Mouse (Mus musculus): ENCODE data around the gene Krtap19-5.
A peak's percentile ranks its signal among the peaks of the same experiment; 100 is the strongest.

Krtap19-5 gene

DNA sequence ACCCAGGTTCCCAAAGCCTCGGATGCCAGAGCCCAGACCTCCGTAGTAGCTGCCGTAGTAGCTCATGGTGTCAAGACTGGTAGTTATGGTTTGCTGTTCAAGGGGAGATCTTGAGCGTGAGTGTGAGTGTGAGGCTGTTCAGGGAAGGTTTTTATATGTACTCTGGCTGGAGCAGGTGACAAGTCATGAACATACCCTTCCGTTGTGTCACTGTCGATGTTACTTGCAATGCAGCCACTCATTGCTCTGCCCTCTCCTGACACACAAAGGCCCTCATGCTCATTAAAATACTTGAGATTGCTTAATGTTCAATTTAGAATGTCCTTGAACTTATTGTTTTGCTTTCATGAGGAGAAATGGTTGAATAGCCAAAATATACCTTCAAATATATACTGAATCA lies at the start of gene Krtap19-5:
Krtap19-5 (minus strand) TSS at position 101 of the 400 bp plus-strand sequence.
- DNase-seq (ENCODE audit: low read depth, low spot score): no peak

DNA sequence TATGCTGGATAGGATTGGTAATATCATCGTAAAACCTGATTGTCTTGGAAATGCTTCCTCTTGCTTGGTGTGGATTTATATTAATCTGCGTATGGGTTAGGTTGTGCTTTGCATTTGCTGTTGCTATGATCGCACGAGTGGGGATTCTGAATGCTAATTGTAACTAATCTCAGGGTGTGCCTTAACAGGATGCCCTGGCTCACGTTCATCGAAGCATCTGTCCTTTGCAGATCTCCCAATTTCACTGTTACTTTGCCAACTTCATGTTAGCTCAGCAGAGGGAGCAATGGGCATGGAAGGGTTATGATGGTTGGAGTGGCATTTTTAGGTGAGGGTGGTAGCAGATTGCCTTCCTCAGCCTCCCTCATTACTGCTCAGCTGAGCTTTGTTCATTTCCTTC lies 44.8 kb upstream of the Krtap19-5 start:
- no peak for DNase-seq (ENCODE audit: low read depth, low spot score)

DNA sequence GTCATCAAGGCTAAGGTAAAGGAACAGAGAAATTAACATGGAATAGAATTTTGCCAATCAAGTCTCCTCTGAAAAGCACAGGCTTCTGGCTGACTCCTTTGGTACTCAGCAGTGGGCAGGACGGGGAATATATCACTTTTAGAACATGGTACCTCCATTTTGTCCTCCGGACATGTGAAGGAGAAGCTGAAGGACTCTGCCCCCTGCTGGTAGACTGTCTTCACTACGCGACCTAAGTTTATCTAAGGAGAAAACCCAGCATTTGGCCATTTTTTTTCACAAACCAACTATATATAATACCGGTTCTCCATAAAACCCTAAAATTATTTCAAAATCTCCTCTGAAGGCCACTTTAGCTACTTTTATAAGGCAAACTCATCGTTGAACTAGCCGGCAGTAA lies 42.0 kb upstream of the Krtap19-5 start:
- peak; percentile 50 for DNase-seq (ENCODE audit: low read depth, low spot score)

DNA sequence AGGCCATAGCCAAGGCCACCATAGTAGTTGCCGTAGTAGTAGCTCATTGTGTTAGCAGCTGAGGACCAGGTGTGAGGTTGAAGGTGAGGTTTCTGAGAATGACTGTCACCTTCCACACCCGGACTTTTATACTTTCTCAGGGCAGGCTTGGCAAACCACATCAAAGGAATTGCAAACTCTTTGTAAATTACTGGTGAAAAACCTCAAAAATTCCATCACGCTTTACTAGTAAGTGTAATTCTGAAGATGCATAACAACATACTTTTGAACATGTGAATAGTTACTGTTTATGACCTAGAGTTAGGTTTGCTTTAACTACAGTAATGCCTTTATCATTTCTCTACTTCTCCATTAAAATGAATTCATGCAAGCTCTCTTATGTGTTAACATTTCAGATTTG lies 35.9 kb upstream of the Krtap19-5 start, which contains the start of gene Krtap19-9b:
Krtap19-9b (minus strand) TSS at position 101 of the 400 bp plus-strand sequence.
- DNase-seq (ENCODE audit: low read depth, low spot score): no peak

DNA sequence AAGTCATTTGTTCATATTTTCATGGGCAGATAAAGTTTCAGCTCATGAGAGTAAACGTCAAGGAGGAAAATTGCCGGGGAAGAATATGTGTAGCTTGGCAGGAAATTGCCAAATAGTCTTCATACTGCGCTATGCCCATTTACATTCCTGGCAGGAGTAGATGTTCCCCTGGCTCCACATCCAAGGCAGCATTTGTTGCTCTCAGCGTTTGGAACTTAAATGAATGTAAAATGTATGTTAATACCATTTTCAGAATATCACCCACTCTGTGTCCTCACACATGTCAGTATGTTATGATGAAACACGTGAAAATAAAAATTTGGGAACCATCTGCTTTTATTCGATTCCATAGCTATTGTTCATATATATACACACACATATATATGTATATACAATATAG lies 9.4 kb downstream of the Krtap19-5 start:
- no peak for DNase-seq (ENCODE audit: low read depth, low spot score)

DNA sequence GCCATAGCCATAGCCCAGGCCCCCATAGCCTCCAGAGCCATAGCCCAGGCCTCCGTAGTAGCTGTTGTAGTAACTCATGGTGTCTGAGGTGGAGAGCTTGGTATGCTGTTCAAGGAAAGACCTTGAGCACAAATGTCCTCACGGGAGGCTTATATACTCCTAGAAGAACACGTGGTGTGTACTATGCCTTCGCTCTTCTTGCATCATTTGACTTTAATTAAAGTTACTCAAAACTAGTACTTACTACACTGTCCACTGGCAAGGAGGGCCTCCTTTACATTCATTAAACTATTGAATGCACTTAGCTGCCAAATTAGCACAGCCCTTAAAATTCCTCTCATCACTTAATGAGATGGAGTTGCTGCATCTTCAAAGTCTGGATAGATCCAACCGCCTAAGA lies 11.3 kb downstream of the Krtap19-5 start, which contains the start of gene Krtap19-4:
Krtap19-4 (minus strand) TSS at position 101 of the 400 bp plus-strand sequence.
- DNase-seq (ENCODE audit: low read depth, low spot score): no peak

DNA sequence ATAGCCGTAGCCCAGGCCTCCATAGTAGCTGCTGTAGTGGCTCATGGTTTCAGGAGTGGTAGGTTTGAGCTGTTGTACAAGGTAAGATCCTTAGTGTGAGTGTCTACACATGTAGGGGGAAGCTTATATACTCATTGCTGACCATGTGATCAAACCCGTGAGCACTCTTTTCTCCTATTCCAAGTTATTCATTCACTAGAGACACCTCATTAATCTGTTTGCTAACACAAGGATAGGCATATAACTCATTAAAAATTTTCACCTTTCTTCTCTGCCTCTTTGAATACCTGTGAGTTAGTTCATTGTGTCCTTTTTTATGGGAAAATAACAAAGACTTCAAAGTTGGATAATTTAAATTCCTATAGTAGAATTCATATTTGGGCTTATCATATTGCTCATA lies 18.3 kb downstream of the Krtap19-5 start, which contains the start of gene Krtap19-3:
Krtap19-3 (minus strand) TSS at position 101 of the 400 bp plus-strand sequence.
- no peak for DNase-seq (ENCODE audit: low read depth, low spot score)

DNA sequence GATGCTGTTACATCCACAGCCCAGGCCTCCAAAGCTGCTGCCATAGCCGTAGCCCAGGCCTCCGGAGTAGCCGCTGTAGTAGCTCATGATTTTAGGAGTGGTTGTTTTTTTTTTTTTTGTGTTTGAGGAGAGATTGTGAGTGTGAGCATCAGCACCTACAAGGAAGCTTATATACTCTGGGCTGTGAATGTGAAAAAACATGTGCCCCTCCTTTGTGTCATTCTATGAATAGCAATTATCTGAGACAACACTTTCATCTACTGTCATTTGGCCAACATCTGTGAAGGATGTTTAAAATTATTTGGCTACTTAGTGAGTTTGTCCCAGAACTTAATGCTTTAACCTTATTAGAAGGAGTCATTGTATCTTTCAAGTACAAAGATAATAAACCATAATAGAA lies 22.1 kb downstream of the Krtap19-5 start, which contains the start of gene Krtap19-2:
Krtap19-2 (minus strand) TSS at position 101 of the 400 bp plus-strand sequence.
- DNase-seq (ENCODE audit: low read depth, low spot score): no peak

DNA sequence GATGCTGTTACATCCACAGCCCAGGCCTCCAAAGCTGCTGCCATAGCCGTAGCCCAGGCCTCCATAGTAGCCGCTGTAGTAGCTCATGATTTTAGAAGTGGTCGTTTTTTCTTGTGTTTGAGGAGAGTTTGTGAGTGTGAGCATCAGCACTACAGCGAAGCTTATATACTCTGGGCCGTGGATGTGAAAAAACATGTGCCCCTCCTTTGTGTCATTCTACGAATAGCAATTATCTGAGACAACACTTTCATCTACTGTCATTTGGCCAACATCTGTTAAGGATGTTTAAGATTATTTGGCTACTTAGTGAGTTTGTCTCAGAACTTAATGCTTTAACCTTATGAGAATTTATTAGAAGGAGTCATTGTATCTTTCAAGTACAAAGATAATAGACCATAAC lies 26.9 kb downstream of the Krtap19-5 start, which contains the start of gene Krtap19-1:
Krtap19-1 (minus strand) TSS at position 101 of the 400 bp plus-strand sequence.
- no peak for DNase-seq (ENCODE audit: low read depth, low spot score)

DNA sequence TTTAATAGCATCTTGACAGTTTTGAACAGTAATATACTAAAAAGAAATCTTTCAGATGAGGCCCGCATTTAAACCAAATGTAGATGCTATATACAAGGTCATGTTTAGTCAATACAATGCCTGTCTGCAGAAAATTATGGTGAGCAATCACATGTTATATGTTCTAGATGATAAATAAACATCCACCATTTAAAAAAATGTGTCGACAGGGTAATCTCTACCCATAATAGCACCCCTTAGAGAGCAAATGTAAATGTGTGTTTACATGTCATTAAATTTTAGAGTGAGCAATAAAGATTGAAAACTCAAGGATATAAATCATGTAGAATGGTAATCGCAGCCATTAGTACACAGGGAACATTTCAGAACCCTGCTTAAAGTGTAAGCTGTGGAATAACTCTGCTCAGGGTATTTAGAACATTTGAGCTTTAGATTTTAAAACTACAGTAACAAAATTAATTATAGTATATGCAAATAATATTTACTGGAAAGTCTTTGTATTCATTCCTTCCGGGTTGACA lies 31.3 kb downstream of the Krtap19-5 start:
- DNase-seq (ENCODE audit: low read depth, low spot score): no peak

DNA sequence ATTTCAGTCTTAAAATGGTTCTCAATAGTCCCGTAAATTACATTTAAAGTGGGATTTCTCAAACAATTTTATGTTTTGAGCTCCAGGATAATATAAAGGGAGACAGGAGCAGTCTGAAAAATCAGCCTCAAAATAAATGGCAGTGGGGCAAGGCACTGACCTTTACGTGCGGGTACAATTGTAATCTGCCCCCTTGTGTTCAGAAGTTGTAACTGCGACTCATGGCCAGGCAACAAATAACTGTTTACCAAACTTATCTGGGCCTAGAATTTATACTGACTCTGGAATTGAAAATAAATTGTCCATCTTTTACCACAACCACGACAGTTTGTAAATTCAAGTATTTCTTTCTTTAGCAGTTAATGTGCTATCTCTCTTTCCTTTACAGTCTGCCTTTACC lies 44.8 kb downstream of the Krtap19-5 start:
- DNase-seq (ENCODE audit: low read depth, low spot score): peak; percentile 48

DNA sequence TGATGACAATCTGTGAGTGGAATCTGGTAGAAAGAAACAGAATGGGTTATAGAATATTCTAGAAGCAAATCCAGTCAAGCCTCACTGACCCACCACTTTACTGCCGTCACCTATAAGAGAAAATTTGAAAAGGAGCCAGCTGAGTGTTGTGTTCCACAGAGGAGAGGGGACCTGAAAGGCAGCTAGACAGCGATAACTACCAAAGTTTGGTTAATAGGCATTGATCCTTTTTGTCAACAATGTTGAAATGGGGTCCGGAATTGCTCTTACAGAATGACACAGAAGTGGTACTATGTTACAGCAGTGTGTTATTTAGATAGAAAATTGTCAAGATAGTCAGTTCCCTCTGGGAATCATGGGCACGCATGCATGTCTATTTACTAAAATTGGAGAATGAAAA lies 47.7 kb downstream of the Krtap19-5 start:
- no peak for DNase-seq (ENCODE audit: low read depth, low spot score)

DNA sequence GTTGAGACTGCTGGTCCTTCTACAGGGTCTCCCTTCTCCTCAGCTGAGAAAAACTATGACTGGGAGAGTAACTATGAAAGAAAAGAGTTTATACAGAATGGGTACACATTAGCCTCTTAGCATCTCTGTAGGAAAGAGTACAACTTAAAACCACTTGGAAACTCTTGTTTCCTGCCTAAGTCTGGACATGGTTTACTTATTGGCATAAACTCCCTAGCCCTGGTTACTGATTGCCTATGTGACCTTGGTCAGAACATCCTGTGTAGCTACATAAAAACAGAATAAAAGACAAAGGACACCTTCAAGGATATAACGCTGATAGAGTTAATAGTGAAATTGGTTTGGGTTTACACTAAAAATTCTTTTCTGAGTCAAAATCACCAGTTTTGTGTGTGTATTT lies 48.9 kb downstream of the Krtap19-5 start:
- no peak for DNase-seq (ENCODE audit: low read depth, low spot score)
